12 mouse cellular contexts compared by ENCODE assay signal in genomic region chr2:168584857-168585256, GRCm38 (mm10). TPM values are rescaled to one million over a fixed set of nuclear protein-coding genes. Genes with fewer than 3 reads are reported as not detected.
A peak's percentile ranks its signal among the peaks of the same experiment; 100 is the strongest.
DNase-seq lines count a peak whose midpoint lies in the region; ATAC-seq and TF ChIP-seq lines count a peak whose summit lies in the region.
"Had no signal": no experiment of that assay in that cellular context is flagged by ENCODE, and none has a peak within 500 bp of the region (broad histone marks: within the 10 kb centered on the region; RNA-seq: fewer than 3 reads in every experiment).

No protein-coding gene starts in this region.

- no peak for DNase-seq in hindbrain, embryonic 11.5 days (ENCODE audit: low spot score)
- DNase-seq in brain, embryonic 14.5 days (ENCODE audit: low read depth): peak; percentile 81
- DNase-seq in cerebellum, adult 9-11 months: peak; percentile 92
- no peak for DNase-seq in adrenal gland, adult 2 months
- no peak for DNase-seq in B cell, adult 2 months
- DNase-seq: adrenal gland, postnatal 10 days; gastrocnemius, postnatal 10 days; lung, postnatal 4 days; thymus, adult 2 months had no signal

- no peak for TF ChIP-seq CTCF in brain, embryonic 14.5 days (IDR thresholded peaks at IDR 0.05; ENCODE audit: borderline replicate concordance, extremely low read depth, insufficient read depth, insufficient read length)

- no peaks in the 10 kb centered on the region for H3K9me3 ChIP-seq in hindbrain, embryonic 16.5 days (ENCODE audit: control insufficient read depth, low read length)
- H3K9me3 ChIP-seq in hindbrain, embryonic 11.5 days (ENCODE audit: control insufficient read depth, low read length): no peaks in the 10 kb centered on the region
- no peaks in the 10 kb centered on the region for H3K9me3 ChIP-seq in heart, embryonic 15.5 days (replicated peaks)
- no peaks in the 10 kb centered on the region for H3K9me3 ChIP-seq in intestine, embryonic 16.5 days (ENCODE audit: control insufficient read depth, low read length)

- H3K4me3 ChIP-seq in hindbrain, embryonic 16.5 days (ENCODE audit: low read length): no peak overlapping the region
- H3K4me3 ChIP-seq in hindbrain, embryonic 11.5 days (ENCODE audit: low read depth, low read length): no peak overlapping the region
- H3K4me3 ChIP-seq in heart, embryonic 15.5 days: no peak overlapping the region
- H3K4me3 ChIP-seq in intestine, embryonic 16.5 days (ENCODE audit: low read length): no peak overlapping the region

- H3K4me2 ChIP-seq in hindbrain, embryonic 16.5 days (ENCODE audit: low read length): no peak overlapping the region
- H3K4me2 ChIP-seq in hindbrain, embryonic 11.5 days (replicated peaks; ENCODE audit: low read depth, low read length): no peak overlapping the region
- H3K4me2 ChIP-seq in heart, embryonic 15.5 days: peak overlapping the region; percentile 23; the same call in 1 of the 2 replicates
- H3K4me2 ChIP-seq in intestine, embryonic 16.5 days (ENCODE audit: low read depth, low read length): no peak overlapping the region

- no peak for ATAC-seq in hindbrain, embryonic 16.5 days
- no peak for ATAC-seq in hindbrain, embryonic 11.5 days (ENCODE audit: low FRiP score)
- peak; percentile 63 for ATAC-seq in heart, embryonic 15.5 days (replicated peaks; ENCODE audit: insufficient number of reproducible peaks, insufficient read depth, low FRiP score, low read depth)
- no peak for ATAC-seq in intestine, embryonic 16.5 days

- no peaks in the 10 kb centered on the region for H3K36me3 ChIP-seq in hindbrain, embryonic 16.5 days (ENCODE audit: control insufficient read depth, insufficient read depth, low read length)
- no peaks in the 10 kb centered on the region for H3K36me3 ChIP-seq in hindbrain, embryonic 11.5 days (ENCODE audit: control insufficient read depth, insufficient read depth, low read length)
- H3K36me3 ChIP-seq in heart, embryonic 15.5 days: no peaks in the 10 kb centered on the region
- no peaks in the 10 kb centered on the region for H3K36me3 ChIP-seq in intestine, embryonic 16.5 days (ENCODE audit: control insufficient read depth, insufficient read depth, low read length)

- H3K27me3 ChIP-seq in hindbrain, embryonic 16.5 days (replicated peaks; ENCODE audit: control insufficient read depth, insufficient read depth, low read length): peaks cover 5% of the 10 kb centered on the region; the same call in 1 of the 2 replicates
- peaks cover 5% of the 10 kb centered on the region for H3K27me3 ChIP-seq in hindbrain, embryonic 11.5 days (ENCODE audit: control insufficient read depth, insufficient read depth, low read length)
- no peaks in the 10 kb centered on the region for H3K27me3 ChIP-seq in heart, embryonic 15.5 days
- peaks cover 10% of the 10 kb centered on the region for H3K27me3 ChIP-seq in intestine, embryonic 16.5 days (replicated peaks; ENCODE audit: control insufficient read depth, insufficient read depth, low read length)

- peaks cover 20% of the 10 kb centered on the region for H3K4me1 ChIP-seq in hindbrain, embryonic 16.5 days (ENCODE audit: control insufficient read depth, insufficient read depth, low read depth, low read length)
- H3K4me1 ChIP-seq in hindbrain, embryonic 11.5 days (replicated peaks; ENCODE audit: control insufficient read depth, insufficient read depth, low read length): peaks cover 7% of the 10 kb centered on the region; the same call in 1 of the 2 replicates
- peaks cover 87% of the 10 kb centered on the region for H3K4me1 ChIP-seq in heart, embryonic 15.5 days (replicated peaks)
- peaks cover 14% of the 10 kb centered on the region for H3K4me1 ChIP-seq in intestine, embryonic 16.5 days (ENCODE audit: control insufficient read depth, insufficient read depth, low read length)

- no peak overlapping the region for H3K9ac ChIP-seq in hindbrain, embryonic 16.5 days (ENCODE audit: low read depth, low read length)
- H3K9ac ChIP-seq in hindbrain, embryonic 11.5 days (ENCODE audit: low read depth, low read length): no peak overlapping the region
- H3K9ac ChIP-seq in heart, embryonic 15.5 days: no peak overlapping the region
- no peak overlapping the region for H3K9ac ChIP-seq in intestine, embryonic 16.5 days (ENCODE audit: low read depth, low read length)

- WGBS in hindbrain, embryonic 16.5 days: 61% methylated on average over 6 of the region's 6 CpGs
- 83% methylated on average over 6 of the region's 6 CpGs for WGBS in hindbrain, embryonic 11.5 days
- 44% methylated on average over 6 of the region's 6 CpGs for WGBS in heart, embryonic 15.5 days
- WGBS in intestine, embryonic 16.5 days: 85% methylated on average over 6 of the region's 6 CpGs

- 0 out of 2 replicates have a peak overlapping the region, but pooled peaks have one; percentile 20 for H3K27ac ChIP-seq in hindbrain, embryonic 16.5 days (ENCODE audit: low read depth, low read length)
- H3K27ac ChIP-seq in hindbrain, embryonic 11.5 days (ENCODE audit: low read depth, low read length): no peak overlapping the region
- H3K27ac ChIP-seq in heart, embryonic 15.5 days: peak overlapping the region; percentile 93
- no peak overlapping the region for H3K27ac ChIP-seq in intestine, embryonic 16.5 days (ENCODE audit: low read length)

- TF ChIP-seq POLR2A in brain, embryonic 14.5 days (IDR thresholded peaks at IDR 0.05; ENCODE audit: borderline replicate concordance, extremely low read depth, insufficient read depth, insufficient read length, poor library complexity, severe bottlenecking): no peak

RNA-seq across cellular contexts. Expression of gene Nfatc2, which starts 16.6 kb away (rescaled TPM):
- 5.1 and 6.2 TPM in 2 replicates for polyA plus RNA-seq in hindbrain, embryonic 16.5 days (2015; fragmentation: Nextera tagmentation; extraction: Ambion mirVana)
- polyA plus RNA-seq in hindbrain, embryonic 11.5 days (2014; fragmentation: Nextera tagmentation; extraction: Ambion mirVana): 0.25 and 0.82 TPM in 2 replicates
- 2.7 and 4.2 TPM in 2 replicates for polyA plus RNA-seq in brain, embryonic 14.5 days (2012; rRNA removed)
- 9.7 and 10.5 TPM in 2 replicates for polyA plus RNA-seq in heart, embryonic 15.5 days (2015; fragmentation: Nextera tagmentation; extraction: Ambion mirVana)
- 1.6 and 1.7 TPM in 2 replicates for polyA plus RNA-seq in intestine, embryonic 16.5 days (2015; fragmentation: Nextera tagmentation; extraction: Ambion mirVana)
- 1 to 10 TPM; 3.5 to 4.9 TPM for total RNA-seq in adrenal gland, adult 2 months (2021)
- polyA plus RNA-seq in adrenal gland, adult 2 months (2012; rRNA removed): 2.8 and 4.7 TPM in 2 replicates

Comparison
In these comparisons a context has a peak if more than half of its experiments do, and no peak if none do; other contexts are left out.
1. H3K27ac ChIP-seq: peak in hindbrain, embryonic 16.5 days (single experiment) and heart, embryonic 15.5 days (single experiment); none in hindbrain, embryonic 11.5 days (single experiment) and intestine, embryonic 16.5 days (single experiment).
2. DNase-seq: peak in brain, embryonic 14.5 days (single experiment) and cerebellum, adult 9-11 months (single experiment); none in hindbrain, embryonic 11.5 days (single experiment), adrenal gland, adult 2 months (single experiment) and B cell, adult 2 months (0 of 2).